Mouse (Mus musculus) embryonic facial prominence, embryonic 10.5 days (tissue): Measurements from ENCODE around the gene Gm10645. TPM values are rescaled to one million over a fixed set of nuclear protein-coding genes. Genes with fewer than 3 reads are reported as not detected.

Source experiments
- DNase-seq: peaks from one replicate; pipeline ENCODE4 v3.0.0-alpha.2; 2017; ENCODE audit warnings: low spot score
- H3K27ac ChIP-seq: fragments of 300-500 bp; sonication (generic); replicated peaks from 2 replicates; pipeline ENCODE4 v1.5.1; 2016; ENCODE audit warnings: mild to moderate bottlenecking
- H3K27me3 ChIP-seq: fragments of 300-500 bp; sonication (generic); replicated peaks from 2 replicates; pipeline ENCODE4 v1.6.1; 2016; ENCODE audit warnings: low read depth, mild to moderate bottlenecking; ENCODE audit not compliant: poor library complexity, severe bottlenecking
- H3K36me3 ChIP-seq: fragments of 300-500 bp; sonication (generic); replicated peaks from 2 replicates; pipeline ENCODE4 v1.6.1; 2016; ENCODE audit warnings: mild to moderate bottlenecking, moderate library complexity
- H3K4me1 ChIP-seq: fragments of 300-500 bp; sonication (generic); 2 replicates; pipeline ENCODE4 v1.6.1; 2016
- H3K4me3 ChIP-seq: fragments of 300-500 bp; sonication (generic); 2 replicates; pipeline ENCODE4 v1.5.1; 2016; ENCODE audit warnings: mild to moderate bottlenecking, moderate library complexity
- H3K9me3 ChIP-seq: fragments of 300-500 bp; sonication (generic); 2 replicates; pipeline ENCODE4 v1.6.1; 2016; ENCODE audit warnings: mild to moderate bottlenecking
- WGBS: fragments of 180-500 bp; shearing (Covaris S2); methylation state at CpG from one replicate; pipeline ENCODE4 v1.1.7; 2016; 5-methylcytosine and 5-hydroxymethylcytosine counted together
- polyA plus RNA-seq: library from polyadenylated mRNA; unstranded; fragments of >200 nt; fragmentation: Nextera tagmentation; extraction: Ambion mirVana; gene quantifications from 2 replicates; pipeline ENCODE4 v1.2.1, GENCODE M21; 2016

The Gm10645 gene
- 1.9 and 2.2 TPM in 2 replicates for polyA plus RNA-seq

- Histone ChIP-seq H3K27ac (peak within 1 kb of the TSS; percentile 90), H3K27me3 (peaks cover 8% of the 10 kb centered on the region; the same call in 1 of the 2 replicates), H3K4me3 (peak within 1 kb of the TSS; percentile 74), H3K4me1 (peaks cover 15% of the 10 kb centered on the region), H3K9me3 (no peaks in the 10 kb centered on the region), H3K36me3 (no peaks in the 10 kb centered on the region)
- 3% methylated on average over 54 of the region's 54 CpGs for WGBS
- peak; percentile 70 for DNase-seq
These were observed at the start of gene Gm10645 for GRCm38 (mm10) chr8:83165931-83166867. Gene Gm10645 (minus strand): TSS chr8:83166170.

- H3K27ac ChIP-seq, result no peak overlapping the region
- no peak for DNase-seq
- no peaks in the 10 kb centered on the region for H3K27me3 ChIP-seq
- H3K9me3 ChIP-seq, result no peaks in the 10 kb centered on the region
- 80% methylated on average over 5 of the region's 5 CpGs for WGBS
- no peak overlapping the region for H3K4me3 ChIP-seq
- H3K36me3 ChIP-seq, result peaks cover 26% of the 10 kb centered on the region
- no peaks in the 10 kb centered on the region for H3K4me1 ChIP-seq
These were observed 49.1 kb upstream of the Gm10645 start for GRCm38 (mm10) chr8:83215065-83215464.

- no peaks in the 10 kb centered on the region for H3K4me1 ChIP-seq
- no peak overlapping the region for H3K4me3 ChIP-seq
- H3K27me3 ChIP-seq, result no peaks in the 10 kb centered on the region
- DNase-seq, result no peak
- 93% methylated on average over 7 of the region's 7 CpGs for WGBS
- H3K9me3 ChIP-seq, result no peaks in the 10 kb centered on the region
- H3K36me3 ChIP-seq, result peaks cover 27% of the 10 kb centered on the region
- H3K27ac ChIP-seq, result no peak overlapping the region
These were observed 44.7 kb upstream of the Gm10645 start for GRCm38 (mm10) chr8:83210676-83211075.

GRCm38 (mm10) chr8:83209581-83209980, 43.6 kb upstream of the Gm10645 start:
- Histone ChIP-seq H3K4me1 (no peaks in the 10 kb centered on the region), H3K4me3 (no peak overlapping the region), H3K27me3 (no peaks in the 10 kb centered on the region), H3K27ac (no peak overlapping the region), H3K36me3 (peaks cover 27% of the 10 kb centered on the region), H3K9me3 (no peaks in the 10 kb centered on the region)
- 81% methylated on average over 4 of the region's 4 CpGs for WGBS
- DNase-seq, result no peak

GRCm38 (mm10) chr8:83205907-83206306, 39.9 kb upstream of the Gm10645 start:
- Histone ChIP-seq H3K4me1 (no peaks in the 10 kb centered on the region), H3K27ac (no peak overlapping the region), H3K4me3 (no peak overlapping the region), H3K9me3 (no peaks in the 10 kb centered on the region), H3K27me3 (no peaks in the 10 kb centered on the region), H3K36me3 (peaks cover 9% of the 10 kb centered on the region; the same call in 1 of the 2 replicates)
- no peak for DNase-seq
- 83% methylated on average over 7 of the region's 7 CpGs for WGBS

- Histone ChIP-seq H3K4me1 (peaks cover 13% of the 10 kb centered on the region; the same call in 1 of the 2 replicates), H3K27me3 (no peaks in the 10 kb centered on the region), H3K36me3 (no peaks in the 10 kb centered on the region), H3K4me3 (no peak overlapping the region), H3K9me3 (no peaks in the 10 kb centered on the region), H3K27ac (no peak overlapping the region)
- 95% methylated on average over 11 of the region's 11 CpGs for WGBS
- no peak for DNase-seq
These were observed 37.0 kb upstream of the Gm10645 start for GRCm38 (mm10) chr8:83202946-83203345.

GRCm38 (mm10) chr8:83200191-83201177, 34.5 kb upstream of the Gm10645 start:
- DNase-seq, result no peak
- H3K36me3 ChIP-seq, result no peaks in the 10 kb centered on the region
- 84% methylated on average over 16 of the region's 16 CpGs for WGBS
- no peak overlapping the region for H3K4me3 ChIP-seq
- peaks cover 18% of the 10 kb centered on the region; the same call in 1 of the 2 replicates for H3K4me1 ChIP-seq
- H3K27me3 ChIP-seq, result no peaks in the 10 kb centered on the region
- no peak overlapping the region for H3K27ac ChIP-seq
- H3K9me3 ChIP-seq, result no peaks in the 10 kb centered on the region

GRCm38 (mm10) chr8:83199715-83200114, 33.7 kb upstream of the Gm10645 start:
- H3K27ac ChIP-seq, result no peak overlapping the region
- H3K4me1 ChIP-seq, result peaks cover 18% of the 10 kb centered on the region; the same call in 1 of the 2 replicates
- WGBS, result 74% methylated on average over 8 of the region's 8 CpGs
- no peak overlapping the region for H3K4me3 ChIP-seq
- no peaks in the 10 kb centered on the region for H3K27me3 ChIP-seq
- H3K36me3 ChIP-seq, result no peaks in the 10 kb centered on the region
- H3K9me3 ChIP-seq, result no peaks in the 10 kb centered on the region
- DNase-seq, result no peak

- Histone ChIP-seq H3K27me3 (no peaks in the 10 kb centered on the region), H3K36me3 (no peaks in the 10 kb centered on the region), H3K4me1 (peaks cover 18% of the 10 kb centered on the region; the same call in 1 of the 2 replicates), H3K9me3 (no peaks in the 10 kb centered on the region), H3K27ac (no peak overlapping the region), H3K4me3 (no peak overlapping the region)
- DNase-seq, result no peak
- whole genome bisulfite sequencing, result 85% methylated on average over 6 of the region's 6 CpGs
These were observed 30.1 kb upstream of the Gm10645 start for GRCm38 (mm10) chr8:83196088-83196487.

- Histone ChIP-seq H3K4me3 (no peak overlapping the region), H3K9me3 (no peaks in the 10 kb centered on the region), H3K27me3 (no peaks in the 10 kb centered on the region), H3K4me1 (no peaks in the 10 kb centered on the region), H3K27ac (no peak overlapping the region), H3K36me3 (no peaks in the 10 kb centered on the region)
- 70% methylated on average over 4 of the region's 4 CpGs for WGBS
- no peak for DNase-seq
These were observed 23.6 kb upstream of the Gm10645 start for GRCm38 (mm10) chr8:83189538-83190095.

- Histone ChIP-seq H3K9me3 (no peaks in the 10 kb centered on the region), H3K4me1 (peaks cover 14% of the 10 kb centered on the region; the same call in 1 of the 2 replicates), H3K4me3 (no peak overlapping the region), H3K27me3 (no peaks in the 10 kb centered on the region), H3K36me3 (no peaks in the 10 kb centered on the region), H3K27ac (no peak overlapping the region)
- WGBS, result 92% methylated on average over 10 of the region's 10 CpGs
- no peak for DNase-seq
These were observed 21.5 kb upstream of the Gm10645 start for GRCm38 (mm10) chr8:83187363-83187962.
